21 mouse cellular contexts compared by ENCODE assay signal in genomic region chr11:61197935-61198334, GRCm38 (mm10). TPM values are rescaled to one million over a fixed set of nuclear protein-coding genes. Genes with fewer than 3 reads are reported as not detected.
DNase-seq lines count a peak whose midpoint lies in the region; ATAC-seq and TF ChIP-seq lines count a peak whose summit lies in the region.
"Had no signal": no experiment of that assay in that cellular context is flagged by ENCODE, and none has a peak within 500 bp of the region (broad histone marks: within the 10 kb centered on the region; RNA-seq: fewer than 3 reads in every experiment).

No protein-coding gene starts in this region.

- no peaks in the 10 kb centered on the region for H3K9me3 ChIP-seq in lung, postnatal 0 days (ENCODE audit: low read length)
- H3K9me3 ChIP-seq in forebrain, embryonic 13.5 days (replicated peaks): no peaks in the 10 kb centered on the region
- H3K9me3 ChIP-seq: forebrain, embryonic 15.5 days; hindbrain, embryonic 12.5 days; hindbrain, embryonic 15.5 days had no signal

- no peak for TF ChIP-seq EP300 in lung, postnatal 0 days (IDR thresholded peaks at IDR 0.05)

- TF ChIP-seq POLR2A in lung, adult 2 months (IDR thresholded peaks at IDR 0.05; ENCODE audit: borderline replicate concordance, extremely low read depth, low read depth, low read length): no peak

- peak overlapping the region; percentile 72 for H3K27ac ChIP-seq in lung, postnatal 0 days (ENCODE audit: low read length)
- H3K27ac ChIP-seq in forebrain, embryonic 13.5 days: no peak overlapping the region
- H3K27ac ChIP-seq: forebrain, embryonic 15.5 days; hindbrain, embryonic 12.5 days; hindbrain, embryonic 15.5 days had no signal

- H3K4me2 ChIP-seq in lung, postnatal 0 days (replicated peaks; ENCODE audit: low read depth, low read length): no peak overlapping the region
- no peak overlapping the region for H3K4me2 ChIP-seq in forebrain, embryonic 13.5 days
- H3K4me2 ChIP-seq: forebrain, embryonic 15.5 days; heart, embryonic 11.5 days; hindbrain, embryonic 12.5 days; hindbrain, embryonic 15.5 days had no signal

- ATAC-seq in lung, postnatal 0 days: no peak
- ATAC-seq in forebrain, embryonic 13.5 days: no peak
- ATAC-seq: forebrain, embryonic 15.5 days; Patski had no signal

- TF ChIP-seq CTCF in lung, postnatal 0 days (IDR thresholded peaks at IDR 0.05): no peak
- TF ChIP-seq CTCF in lung, adult 2 months (IDR thresholded peaks at IDR 0.05; ENCODE audit: insufficient read depth, low read length): no peak

- H3K27me3 ChIP-seq in lung, postnatal 0 days (replicated peaks; ENCODE audit: insufficient read depth, low read length): no peaks in the 10 kb centered on the region
- no peaks in the 10 kb centered on the region; the same call in 1 of the 2 replicates for H3K27me3 ChIP-seq in forebrain, embryonic 13.5 days
- H3K27me3 ChIP-seq: forebrain, embryonic 15.5 days; hindbrain, embryonic 12.5 days; hindbrain, embryonic 15.5 days; Patski had no signal

- H3K36me3 ChIP-seq in lung, postnatal 0 days (ENCODE audit: insufficient read depth, low read length): no peaks in the 10 kb centered on the region
- no peaks in the 10 kb centered on the region for H3K36me3 ChIP-seq in forebrain, embryonic 13.5 days (ENCODE audit: poor library complexity, severe bottlenecking)
- H3K36me3 ChIP-seq: forebrain, embryonic 15.5 days; hindbrain, embryonic 12.5 days; hindbrain, embryonic 15.5 days had no signal

- H3K9ac ChIP-seq in lung, postnatal 0 days (replicated peaks; ENCODE audit: low read depth): no peak overlapping the region
- H3K9ac ChIP-seq in forebrain, embryonic 13.5 days: no peak overlapping the region
- H3K9ac ChIP-seq: forebrain, embryonic 15.5 days; hindbrain, embryonic 12.5 days; hindbrain, embryonic 15.5 days had no signal

- peak; percentile 10 for DNase-seq in adrenal gland, postnatal 10 days
- DNase-seq in adrenal gland, postnatal 14 days: no peak
- DNase-seq in lung, postnatal 0 days (ENCODE audit: low spot score): peak; percentile 34
- DNase-seq in lung, adult 2 months: no peak
- DNase-seq in fat pad, adult 2 months (ENCODE audit: extremely low read depth, low read depth, low spot score): peak; percentile 74
- DNase-seq: adrenal gland, adult 2 months; adrenal gland, postnatal 36 days; cerebellum, adult 18-20 months; cerebellum, adult 9-10 months; cerebellum, postnatal 14 days; gastrocnemius, postnatal 25 days had no signal

- no peaks in the 10 kb centered on the region; the same call in 1 of the 2 replicates for H3K4me1 ChIP-seq in lung, postnatal 0 days (ENCODE audit: insufficient read depth, low read depth, low read length)
- H3K4me1 ChIP-seq in lung, adult 2 months (ENCODE audit: control insufficient read depth, insufficient read depth, low read length): no peaks in the 10 kb centered on the region; the same call in 1 of the 2 replicates
- H3K4me1 ChIP-seq in forebrain, embryonic 13.5 days: 0 out of 2 replicates have a peak, but pooled peaks cover 4% of the 10 kb centered on the region
- H3K4me1 ChIP-seq: forebrain, embryonic 15.5 days; hindbrain, embryonic 12.5 days; hindbrain, embryonic 15.5 days had no signal

- H3K4me3 ChIP-seq in lung, postnatal 0 days (ENCODE audit: low read depth, low read length): no peak overlapping the region
- no peak overlapping the region for H3K4me3 ChIP-seq in lung, adult 2 months (replicated peaks; ENCODE audit: extremely low read depth, low read depth, low read length)
- H3K4me3 ChIP-seq in forebrain, embryonic 13.5 days: no peak overlapping the region
- H3K4me3 ChIP-seq: forebrain, embryonic 15.5 days; hindbrain, embryonic 12.5 days; hindbrain, embryonic 15.5 days had no signal

RNA-seq across cellular contexts. Expression of gene Aldh3a1, which starts 9.4 kb away (rescaled TPM):
- total RNA-seq in adrenal gland, postnatal 10 days (2021): under 1 TPM in 1 of 2 experiments, not detected in 1; 0.15 TPM
- total RNA-seq in adrenal gland, postnatal 14 days (2021): 0.26 TPM in 1 of 2 replicates, not detected in the other
- 7.3 and 7.8 TPM in 2 replicates for polyA plus RNA-seq in lung, postnatal 0 days (2015; fragmentation: Nextera tagmentation; extraction: Ambion mirVana)
- polyA plus RNA-seq in lung, adult 2 months (2012; rRNA removed): 13.4 and 130 TPM in 2 replicates
- not detected in 2 replicates for polyA plus RNA-seq in forebrain, embryonic 13.5 days (2015; fragmentation: Nextera tagmentation; extraction: Ambion mirVana)
- total RNA-seq: hematopoietic stem cell, adult 5-6 weeks had no signal
- polyA plus RNA-seq: embryonic facial prominence, embryonic 11.5 days; forebrain, embryonic 11.5 days; heart, embryonic 11.5 days; hindbrain, embryonic 12.5 days; intestine, embryonic 14.5 days; Patski had no signal

RNA-seq across cellular contexts. Expression of gene Usp22, which starts 23.1 kb away (rescaled TPM):
- 10 to 100 TPM; 60.6 to 70.6 TPM for total RNA-seq in adrenal gland, postnatal 10 days (2021)
- 53.0 and 58.2 TPM in 2 replicates for total RNA-seq in adrenal gland, postnatal 14 days (2021)
- polyA plus RNA-seq in lung, postnatal 0 days (2015; fragmentation: Nextera tagmentation; extraction: Ambion mirVana): 38.4 and 39.9 TPM in 2 replicates
- polyA plus RNA-seq in lung, adult 2 months (2012; rRNA removed): 37.6 and 43.6 TPM in 2 replicates
- polyA plus RNA-seq in forebrain, embryonic 13.5 days (2015; fragmentation: Nextera tagmentation; extraction: Ambion mirVana): 272 and 304 TPM in 2 replicates

Comparison
In these comparisons a context has a peak if more than half of its experiments do, and no peak if none do; other contexts are left out.
1. DNase-seq: peak in adrenal gland, postnatal 10 days (single experiment), lung, postnatal 0 days (single experiment) and fat pad, adult 2 months (single experiment); none in adrenal gland, postnatal 14 days (single experiment) and lung, adult 2 months (single experiment).